Mouse (Mus musculus) lung, adult 18-20 months (tissue): ENCODE results near the gene Smyd3.

Experiments used
- DNase-seq, 2 experiments: peaks; one replicate each; pipeline ENCODE4 v3.0.0; 2022; ENCODE audit warnings: mixed read lengths in 2 of 2

Gene Smyd3

GRCm38 (mm10) chr1:179281401-179282121 is 236.3 kb downstream of the Smyd3 start:
- peak in 1 of 2 experiments; percentile 1 for DNase-seq

GRCm38 (mm10) chr1:179279116-179279515 is 238.7 kb downstream of the Smyd3 start:
- no peak for DNase-seq

GRCm38 (mm10) chr1:179277346-179277745 is 240.5 kb downstream of the Smyd3 start:
- no peak for DNase-seq

- DNase-seq: no peak
These were observed 241.0 kb downstream of the Smyd3 start for GRCm38 (mm10) chr1:179276866-179277265.

GRCm38 (mm10) chr1:179272926-179273325 is 244.9 kb downstream of the Smyd3 start:
- DNase-seq: no peak

- no peak for DNase-seq
These were observed 245.5 kb downstream of the Smyd3 start for GRCm38 (mm10) chr1:179272351-179272750.

GRCm38 (mm10) chr1:179266936-179267335 is 250.9 kb downstream of the Smyd3 start:
- no peak for DNase-seq

- DNase-seq: no peak
These were observed 256.3 kb downstream of the Smyd3 start for GRCm38 (mm10) chr1:179261496-179261966.

GRCm38 (mm10) chr1:179255826-179256512 is 261.9 kb downstream of the Smyd3 start:
- no peak for DNase-seq

- DNase-seq: no peak
These were observed 263.3 kb downstream of the Smyd3 start for GRCm38 (mm10) chr1:179254531-179254930.

GRCm38 (mm10) chr1:179252611-179253010 is 265.2 kb downstream of the Smyd3 start:
- DNase-seq: no peak

- peak in 1 of 2 experiments; percentile 8 for DNase-seq
These were observed 267.5 kb downstream of the Smyd3 start for GRCm38 (mm10) chr1:179250388-179250787.

GRCm38 (mm10) chr1:179243554-179243953 is 274.3 kb downstream of the Smyd3 start:
- no peak for DNase-seq

- DNase-seq: no peak
These were observed 277.1 kb downstream of the Smyd3 start for GRCm38 (mm10) chr1:179240663-179241279.

GRCm38 (mm10) chr1:179238639-179239038 is 279.2 kb downstream of the Smyd3 start:
- no peak for DNase-seq

GRCm38 (mm10) chr1:179237989-179238388 is 279.9 kb downstream of the Smyd3 start:
- DNase-seq: no peak

GRCm38 (mm10) chr1:179236217-179236840 is 281.5 kb downstream of the Smyd3 start:
- DNase-seq: no peak

- peak; percentile 51 to 64 for DNase-seq
These were observed 285.8 kb downstream of the Smyd3 start for GRCm38 (mm10) chr1:179231777-179232661.

GRCm38 (mm10) chr1:179229515-179229914 is 288.3 kb downstream of the Smyd3 start:
- DNase-seq: no peak

GRCm38 (mm10) chr1:179220290-179220689 is 297.6 kb downstream of the Smyd3 start:
- no peak for DNase-seq

GRCm38 (mm10) chr1:179218061-179218460 is 299.8 kb downstream of the Smyd3 start:
- no peak for DNase-seq

- peak in 1 of 2 experiments; percentile 8 for DNase-seq
These were observed 300.8 kb downstream of the Smyd3 start for GRCm38 (mm10) chr1:179217036-179217435.
